Mouse (Mus musculus) CH12.LX (cell line): ENCODE results near the gene Slc19a2. TPM values are rescaled to one million over a fixed set of nuclear protein-coding genes. Genes with fewer than 3 reads are reported as not detected.

Source experiments
- DNase-seq: peaks from one replicate; pipeline ENCODE4 v3.0.0-alpha.2; 2013; ENCODE audit errors: extremely low read depth
- H3K27ac ChIP-seq: 2 replicates; pipeline ENCODE4 v1.5.1; 2012; ENCODE audit warnings: low read depth, mild to moderate bottlenecking, control low read depth, moderate library complexity; ENCODE audit not compliant: insufficient read depth
- H3K27me3 ChIP-seq: replicated peaks from 2 replicates; pipeline ENCODE3; 2012; ENCODE audit warnings: inconsistent platforms
- H3K36me3 ChIP-seq, 2 experiments: replicated peaks in 1 of 2; 2 replicates each; pipeline versions ENCODE3 to v1.6.1; 2012; ENCODE audit warnings: inconsistent platforms in 1 of 2, low read length in 1 of 2, mild to moderate bottlenecking in 1 of 2, mixed read lengths in 1 of 2, moderate library complexity in 1 of 2; ENCODE audit not compliant: control insufficient read depth in 1 of 2, insufficient read depth in 1 of 2
- H3K4me1 ChIP-seq, 2 experiments: 2 replicates each; pipeline ENCODE4 v1.6.1; 2012; ENCODE audit warnings: inconsistent platforms in 1 of 2, moderate library complexity in 1 of 2; ENCODE audit not compliant: insufficient read depth in 2 of 2, control insufficient read depth in 1 of 2
- H3K4me2 ChIP-seq: 2 replicates; pipeline ENCODE4 v1.6.1; 2012; ENCODE audit warnings: low read depth, mild to moderate bottlenecking, control low read depth; ENCODE audit not compliant: poor library complexity, insufficient read depth, severe bottlenecking
- H3K4me3 ChIP-seq, 3 experiments: fragments of 150-350 bp in 1 of 3; sonication (generic) in 1 of 3; replicated peaks in 1 of 3; 2 replicates each; pipeline versions ENCODE3 to v1.5.1; 2011 to 2012; ENCODE audit warnings: low read depth in 2 of 3, low read length in 2 of 3, mild to moderate bottlenecking in 2 of 3, moderate library complexity in 2 of 3, control low read depth in 1 of 3, improper control_type of control experiment in 1 of 3, inconsistent platforms in 1 of 3, mixed read lengths in 1 of 3; ENCODE audit not compliant: poor library complexity in 1 of 3
- H3K79me2 ChIP-seq: replicated peaks from 2 replicates; pipeline ENCODE4 v1.6.1; 2012; ENCODE audit warnings: mild to moderate bottlenecking, moderate library complexity; ENCODE audit not compliant: control insufficient read depth, poor library complexity, insufficient read depth, severe bottlenecking; ENCODE audit errors: extremely low read depth
- H3K9ac ChIP-seq: 2 replicates; pipeline ENCODE4 v1.6.1; 2012; ENCODE audit warnings: low read depth, mild to moderate bottlenecking, control low read depth, moderate library complexity; ENCODE audit not compliant: insufficient read depth
- H3K9me3 ChIP-seq: replicated peaks from 2 replicates; pipeline ENCODE3; 2012; ENCODE audit warnings: low read length, inconsistent platforms, mixed read lengths
- CHD1 ChIP-seq: IDR thresholded peaks from 2 replicates; pipeline ENCODE4 v1.6.1; 2012; ENCODE audit warnings: low read depth, low read length, improper control_type of control experiment, inconsistent platforms
- CTCF ChIP-seq, 2 experiments: IDR thresholded peaks in 1 of 2; conservative IDR thresholded peaks in 1 of 2; 2 replicates each; pipeline ENCODE4 v1.5.1; 2011 to 2012; ENCODE audit warnings: low read depth in 2 of 2, low read length in 2 of 2, improper control_type of control experiment in 1 of 2, inconsistent platforms in 1 of 2, mild to moderate bottlenecking in 1 of 2, moderate library complexity in 1 of 2
- E2F4 ChIP-seq: IDR thresholded peaks from 2 replicates; pipeline ENCODE4 v1.6.1; 2011; ENCODE audit warnings: low read depth, low read length, improper control_type of control experiment; ENCODE audit not compliant: insufficient replicate concordance
- HCFC1 ChIP-seq: IDR thresholded peaks from 2 replicates; pipeline ENCODE4 v1.6.1; 2012; ENCODE audit warnings: low read depth, mild to moderate bottlenecking, inconsistent platforms, low read length, improper control_type of control experiment
- IRF4 ChIP-seq: IDR thresholded peaks from 2 replicates; pipeline ENCODE4 v1.6.1; 2014; ENCODE audit warnings: low read depth, mild to moderate bottlenecking, inconsistent platforms, low read length, improper control_type of control experiment
- JUN ChIP-seq: IDR thresholded peaks from 2 replicates; pipeline ENCODE4 v1.6.1; 2011; ENCODE audit warnings: low read depth, mild to moderate bottlenecking, low read length, improper control_type of control experiment, moderate library complexity; ENCODE audit not compliant: insufficient read depth
- JUND ChIP-seq: conservative IDR thresholded peaks from 2 replicates; pipeline ENCODE4 v1.6.1; 2011; ENCODE audit warnings: low read depth, low read length, improper control_type of control experiment
- KAT2A ChIP-seq: IDR thresholded peaks from 2 replicates; pipeline ENCODE4 v1.6.1; 2012; ENCODE audit warnings: low read length, improper control_type of control experiment, inconsistent platforms; ENCODE audit not compliant: insufficient replicate concordance
- MAZ ChIP-seq: IDR thresholded peaks from 2 replicates; pipeline ENCODE4 v1.6.1; 2012; ENCODE audit warnings: low read depth, mild to moderate bottlenecking, inconsistent platforms, low read length, improper control_type of control experiment, moderate library complexity
- MXI1 ChIP-seq: IDR thresholded peaks from 2 replicates; pipeline ENCODE4 v1.6.1; 2011; ENCODE audit warnings: mild to moderate bottlenecking, low read depth, low read length, improper control_type of control experiment
- MYC ChIP-seq: IDR thresholded peaks from 2 replicates; pipeline ENCODE4 v1.6.1; 2011; ENCODE audit warnings: low read depth, mild to moderate bottlenecking, improper control_type of control experiment, low read length
- NELFE ChIP-seq: IDR thresholded peaks from 2 replicates; pipeline ENCODE4 v1.6.1; 2011; ENCODE audit warnings: low read depth, low read length, improper control_type of control experiment
- NRF1 ChIP-seq: IDR thresholded peaks from 2 replicates; pipeline ENCODE4 v1.6.1; 2014; ENCODE audit warnings: low read depth, mild to moderate bottlenecking, inconsistent platforms, low read length, improper control_type of control experiment, moderate library complexity
- PAX5 ChIP-seq: IDR thresholded peaks from 2 replicates; pipeline ENCODE4 v1.6.1; 2012; ENCODE audit warnings: low read length, inconsistent platforms, mixed read lengths
- POLR2AphosphoS2 ChIP-seq: IDR thresholded peaks from 2 replicates; pipeline ENCODE4 v1.6.1; 2011; ENCODE audit warnings: low read depth, low read length, improper control_type of control experiment
- TBP ChIP-seq: conservative IDR thresholded peaks from 2 replicates; pipeline ENCODE4 v1.6.1; 2011; ENCODE audit warnings: low read depth, low read length, improper control_type of control experiment
- USF1 ChIP-seq: IDR thresholded peaks from 2 replicates; pipeline ENCODE4 v1.6.1; 2014; ENCODE audit warnings: low read depth, mild to moderate bottlenecking, inconsistent platforms, low read length, improper control_type of control experiment
- USF2 ChIP-seq: conservative IDR thresholded peaks from 2 replicates; pipeline ENCODE4 v1.6.1; 2011; ENCODE audit warnings: low read depth, low read length, improper control_type of control experiment
- ZKSCAN1 ChIP-seq: IDR thresholded peaks from 2 replicates; pipeline ENCODE4 v1.6.1; 2012; ENCODE audit warnings: low read depth, inconsistent platforms, low read length, improper control_type of control experiment, borderline replicate concordance
- ZMIZ1 ChIP-seq: IDR thresholded peaks from 2 replicates; pipeline ENCODE4 v1.6.1; 2012; ENCODE audit warnings: low read depth, mild to moderate bottlenecking, inconsistent platforms, low read length, improper control_type of control experiment
- ZNF384 ChIP-seq: IDR thresholded peaks from 2 replicates; pipeline ENCODE4 v1.6.1; 2012; ENCODE audit warnings: low read depth, low read length, improper control_type of control experiment, inconsistent platforms
- dilution Hi-C: fragments of 300-500 bp; cut with MboI; formaldehyde crosslinking; loops from 2 replicates; pipeline ENCODE4 v1.14.3; 2020; ENCODE audit warnings: low sequenced_read_pairs; ENCODE audit not compliant: extremely low pct_unique_long_range_greater_than_20kb, extremely low pct_ligation_motif_present
- in situ Hi-C: fragments of 300-500 bp; cut with MboI; formaldehyde crosslinking; loops from 3 replicates; pipeline ENCODE4 v1.14.3; 2019; ENCODE audit warnings: low sequenced_read_pairs, low pct_ligation_motif_present, low pct_unique_long_range_greater_than_20kb, mixed read lengths
- polyA plus RNA-seq: library from polyadenylated mRNA; unstranded; fragments of >175 nt; gene quantifications from 2 replicates; pipeline ENCODE4 v1.2.1, GENCODE M21; 2012; ENCODE audit warnings: low read depth; ENCODE audit not compliant: insufficient read length
- total RNA-seq, 2 experiments: library from RNA; depleted of rRNA; stranded (reverse); fragments of 300-350 nt in 1 of 2; fragments of >200 nt in 1 of 2; gene quantifications; 2 replicates each; pipeline ENCODE4 v1.2.3; 2012 to 2014

The Slc19a2 gene
- total and polyA plus RNA-seq, 3 experiments: 11.6 to 28.4 (median 16.8) TPM

DNA sequence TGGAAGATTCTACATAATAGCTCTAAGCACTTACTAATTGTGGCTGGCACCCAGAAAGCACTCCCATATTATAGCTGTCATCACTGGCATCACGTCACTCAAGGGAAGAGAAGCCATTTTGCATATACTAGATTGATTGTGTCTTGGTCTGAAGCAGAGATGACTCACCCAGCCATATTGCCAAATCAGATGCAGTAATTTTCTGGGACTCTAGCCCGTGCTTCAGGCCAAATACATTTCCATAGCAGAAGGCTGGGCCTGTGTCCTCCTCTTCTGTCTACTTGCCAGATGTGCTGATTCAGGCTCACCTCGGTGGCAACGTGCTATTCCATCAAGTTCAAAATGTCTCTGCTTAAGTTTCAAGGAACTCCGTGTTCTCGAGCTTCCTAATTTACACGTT lies 12.7 kb downstream of the Slc19a2 start:
- TF ChIP-seq HCFC1: no peak
- TF ChIP-seq ZNF384: no peak
- no peak for TF ChIP-seq E2F4
- TF ChIP-seq TBP: no peak
- no peak for TF ChIP-seq KAT2A
- TF ChIP-seq JUND: no peak
- TF ChIP-seq JUN: no peak
- TF ChIP-seq MXI1: no peak
- no peak for TF ChIP-seq ZMIZ1
- TF ChIP-seq MAZ: no peak
- no peak for TF ChIP-seq USF1
- no peak for TF ChIP-seq PAX5
- no peak for TF ChIP-seq POLR2AphosphoS2
- in situ Hi-C loops (no loop called here), dilution Hi-C loops (no loop called here)
- Histone ChIP-seq H3K27me3 (no peaks in the 10 kb centered on the region), H3K9ac (no peak overlapping the region), H3K79me2 (no peaks in the 10 kb centered on the region), H3K27ac (no peak overlapping the region), H3K36me3 (peaks cover 46 to 87% of the 10 kb centered on the region in 2 experiments), H3K4me3 (no peak overlapping the region), H3K4me2 (no peak overlapping the region), H3K9me3 (no peaks in the 10 kb centered on the region), H3K4me1 (no peaks in the 10 kb centered on the region)
- DNase-seq: no peak

DNA sequence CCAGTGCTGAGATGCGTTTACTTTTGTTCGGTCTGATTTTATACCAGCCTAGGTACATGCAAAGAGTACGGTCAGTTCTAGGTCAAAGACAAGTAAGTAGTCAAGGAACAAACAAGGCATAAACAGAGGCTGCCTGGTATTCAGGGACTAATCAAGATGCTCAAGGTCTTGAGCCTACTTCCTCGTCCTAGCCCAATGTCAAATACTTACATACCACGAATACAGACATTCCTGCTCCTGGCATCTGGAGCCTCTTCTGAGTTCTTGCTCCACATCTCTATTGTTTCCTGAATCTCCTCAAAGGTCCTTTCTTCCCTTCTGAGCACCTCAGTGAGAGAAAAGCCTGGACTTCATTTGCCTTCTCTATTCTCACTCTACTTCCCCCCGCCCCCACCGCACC lies 22.1 kb downstream of the Slc19a2 start:
- Histone ChIP-seq H3K4me1 (no peaks in the 10 kb centered on the region; a peak in 1 of 4 replicates), H3K9me3 (no peaks in the 10 kb centered on the region), H3K9ac (no peak overlapping the region), H3K27ac (no peak overlapping the region), H3K27me3 (no peaks in the 10 kb centered on the region), H3K4me2 (no peak overlapping the region), H3K36me3 (peaks cover 0 to 3% of the 10 kb centered on the region in 2 experiments), H3K4me3 (no peak overlapping the region), H3K79me2 (no peaks in the 10 kb centered on the region)
- TF ChIP-seq USF2 (no peak), CTCF (conservative IDR thresholded peaks at IDR 0.05 in 1 of 2, IDR thresholded peaks at IDR 0.05 in 1 of 2; ENCODE audit: low read depth in 2 of 2, low read length in 2 of 2) (no peak), NELFE (no peak), POLR2AphosphoS2 (no peak), MYC (no peak), CHD1 (no peak), NRF1 (no peak), ZKSCAN1 (no peak), IRF4 (no peak)
- DNase-seq: no peak
- dilution Hi-C loops: no loop called here
- in situ Hi-C loops: no loop called here
